Comparison of ENCODE assay signal across 16 mouse cellular contexts in genomic region chr17:4804013-4804412, GRCm38 (mm10).
"Had no signal": no experiment of that assay in that cellular context is flagged by ENCODE, and none has a peak within 500 bp of the region (broad histone marks: within the 10 kb centered on the region; RNA-seq: fewer than 3 reads in every experiment).

No protein-coding gene starts in this region.

- H3K27me3 ChIP-seq: liver, embryonic 12.5 days; neural tube, embryonic 13.5 days had no signal

- H3K36me3 ChIP-seq: limb, embryonic 15.5 days; liver, embryonic 12.5 days; midbrain, embryonic 10.5 days; neural tube, embryonic 13.5 days had no signal

- H3K4me2 ChIP-seq: limb, embryonic 15.5 days; liver, embryonic 12.5 days; lung, embryonic 14.5 days; neural tube, embryonic 13.5 days had no signal

- H3K27ac ChIP-seq: layer of hippocampus, adult 2 months; left cerebral cortex, adult 2 months; limb, embryonic 15.5 days; liver, embryonic 12.5 days; midbrain, embryonic 10.5 days; neural tube, embryonic 13.5 days had no signal

- H3K9ac ChIP-seq: limb, embryonic 15.5 days; liver, embryonic 12.5 days; lung, embryonic 14.5 days; neural tube, embryonic 13.5 days had no signal

- H3K4me3 ChIP-seq: layer of hippocampus, adult 2 months; left cerebral cortex, adult 2 months; limb, embryonic 15.5 days; liver, embryonic 12.5 days; midbrain, embryonic 10.5 days; neural tube, embryonic 13.5 days had no signal

- ATAC-seq: liver, embryonic 12.5 days; midbrain, embryonic 16.5 days had no signal

- H3K9me3 ChIP-seq: limb, embryonic 15.5 days; liver, embryonic 12.5 days; midbrain, embryonic 10.5 days; neural tube, embryonic 13.5 days had no signal

- DNase-seq: kidney, postnatal 10 days; kidney, postnatal 4 days; lung, embryonic 14.5 days; lung, postnatal 10 days; lung, postnatal 4 days; right cerebral cortex, postnatal 4 days; spleen, adult 18-20 months; thymus, adult 2 months; thymus, postnatal 25 days had no signal

- H3K4me1 ChIP-seq: liver, embryonic 12.5 days; midbrain, embryonic 10.5 days had no signal
